8 mouse cellular contexts compared by ENCODE assay signal in the genomic region with DNA sequence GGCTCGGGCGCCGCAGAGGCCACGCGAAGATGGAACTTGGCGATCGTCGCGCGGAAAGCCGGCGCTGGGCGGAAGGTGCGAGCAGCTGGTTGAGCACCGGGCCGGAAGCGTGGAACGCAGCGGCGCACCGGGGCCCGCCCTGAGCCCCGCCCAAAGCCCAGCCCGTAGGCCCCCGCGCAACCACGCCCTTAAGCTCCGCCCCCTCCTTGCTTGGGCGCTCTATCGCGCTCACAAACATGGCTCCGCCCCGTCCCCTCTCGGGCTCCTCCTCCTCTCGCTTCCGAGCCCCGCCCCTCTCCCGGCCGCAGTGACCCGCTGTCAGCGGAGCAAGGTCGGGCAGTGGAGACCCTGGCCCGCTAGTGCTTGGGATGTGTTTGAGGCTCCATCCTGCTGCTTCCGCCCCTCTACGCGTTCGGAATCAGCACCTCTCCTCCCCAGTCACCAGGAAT. TPM values are rescaled to one million over a fixed set of nuclear protein-coding genes. Genes with fewer than 3 reads are reported as not detected.
DNase-seq lines count a peak whose midpoint lies in the region; ATAC-seq and TF ChIP-seq lines count a peak whose summit lies in the region.

A gene (minus strand): TSS at position 164 of the 449 bp plus-strand sequence.

- H3K4me2 ChIP-seq in forebrain, postnatal 0 days (ENCODE audit: low read depth) = peak within 1 kb of the TSS; percentile 91
- peak within 1 kb of the TSS; percentile 96 for H3K4me2 ChIP-seq in lung, embryonic 15.5 days

- no peaks in the 10 kb centered on the region for H3K9me3 ChIP-seq in forebrain, postnatal 0 days (ENCODE audit: low read length)
- no peaks in the 10 kb centered on the region for H3K9me3 ChIP-seq in lung, embryonic 15.5 days

- H3K4me1 ChIP-seq in forebrain, postnatal 0 days (ENCODE audit: insufficient read depth) = peaks cover 5% of the 10 kb centered on the region; the same call in 1 of the 2 replicates
- peaks cover 10% of the 10 kb centered on the region for H3K4me1 ChIP-seq in lung, embryonic 15.5 days
- peaks cover 9% of the 10 kb centered on the region; the same call in 1 of the 2 replicates for H3K4me1 ChIP-seq in olfactory bulb, adult 2 months (ENCODE audit: control insufficient read depth, insufficient read depth, low read length)

- ATAC-seq in forebrain, postnatal 0 days = peak; percentile 93
- peak; percentile 93 for ATAC-seq in lung, embryonic 15.5 days (ENCODE audit: borderline replicate concordance, extremely low read depth, low FRiP score, low TSS enrichment)

- no peak for TF ChIP-seq CTCF in forebrain, postnatal 0 days (IDR thresholded peaks at IDR 0.05; ENCODE audit: low read depth)
- no peak for TF ChIP-seq CTCF in olfactory bulb, adult 2 months (IDR thresholded peaks at IDR 0.05; ENCODE audit: insufficient read depth, low read depth, low read length)

- H3K4me3 ChIP-seq in forebrain, postnatal 0 days (ENCODE audit: low read depth, low read length) = peak within 1 kb of the TSS; percentile 69
- H3K4me3 ChIP-seq in lung, embryonic 15.5 days = peak within 1 kb of the TSS; percentile 68
- peak within 1 kb of the TSS; percentile 70 for H3K4me3 ChIP-seq in olfactory bulb, adult 2 months (ENCODE audit: insufficient read depth, low read depth, low read length)

- intact Hi-C loops in heart, postnatal 36 days (cut with DNase I) = loop anchor here (10.0 kb wide), 1 partner anchor 313 kb away; no protein-coding TSS in a partner anchor

- H3K9ac ChIP-seq in forebrain, postnatal 0 days = peak within 1 kb of the TSS; percentile 63
- H3K9ac ChIP-seq in lung, embryonic 15.5 days = peak within 1 kb of the TSS; percentile 53

- DNase-seq in MEL-GATA-1-ER (ENCODE audit: extremely low read depth, low read depth) = peak; percentile 66
- DNase-seq in cerebellum, adult 18-20 months = peak; percentile 97
- DNase-seq in forebrain, postnatal 0 days = peak; percentile 88
- DNase-seq in heart, postnatal 36 days = peak; percentile 95 to 97
- peak; percentile 88 to 90 for DNase-seq in layer of hippocampus, adult 8-10 months (ENCODE audit: low spot score in 2 of 2)
- peak; percentile 91 to 92 for DNase-seq in thymus, adult 18-20 months

- peaks cover 32% of the 10 kb centered on the region for H3K36me3 ChIP-seq in forebrain, postnatal 0 days (ENCODE audit: insufficient read depth)
- H3K36me3 ChIP-seq in lung, embryonic 15.5 days = peaks cover 26% of the 10 kb centered on the region

- H3K27me3 ChIP-seq in forebrain, postnatal 0 days (ENCODE audit: insufficient read depth, low read length) = no peaks in the 10 kb centered on the region
- peaks cover 16% of the 10 kb centered on the region; the same call in 1 of the 2 replicates for H3K27me3 ChIP-seq in lung, embryonic 15.5 days

- H3K27ac ChIP-seq in forebrain, postnatal 0 days (ENCODE audit: low read depth, low read length) = no peak within 1 kb of the TSS; the same call in 1 of the 2 replicates
- no peak within 1 kb of the TSS for H3K27ac ChIP-seq in lung, embryonic 15.5 days
- no peak within 1 kb of the TSS for H3K27ac ChIP-seq in olfactory bulb, adult 2 months (ENCODE audit: insufficient read depth, low read depth, low read length)

- TF ChIP-seq POLR2A in olfactory bulb, adult 2 months (IDR thresholded peaks at IDR 0.05; ENCODE audit: insufficient read depth, low read depth, low read length) = no peak

- WGBS in forebrain, postnatal 0 days = under 1% methylated on average over 41 of the region's 47 CpGs
- WGBS in lung, embryonic 15.5 days = 0% methylated on average over 46 of the region's 47 CpGs
- WGBS in olfactory bulb, adult 2 months = 1% methylated on average over 43 of the region's 47 CpGs

RNA-seq across cellular contexts. Expression of the gene that starts here (rescaled TPM):
- total RNA-seq in forebrain, postnatal 0 days (2014; rRNA removed) = 197 and 210 TPM in 2 replicates
- polyA plus RNA-seq in forebrain, postnatal 0 days (2015; fragmentation: Nextera tagmentation; extraction: Ambion mirVana) = 160 and 186 TPM in 2 replicates
- total RNA-seq in heart, postnatal 36 days (2021) = 10 to 100 TPM; 43.9 to 44.3 TPM
- total RNA-seq in layer of hippocampus, adult 8-10 months (2022) = 100 to 1,000 TPM; 144 to 174 (median 164) TPM
- 32.3 and 33.5 TPM in 2 replicates for polyA plus RNA-seq in lung, embryonic 15.5 days (2015; fragmentation: Nextera tagmentation; extraction: Ambion mirVana)
- not detected in 2 replicates for polyA plus RNA-seq in olfactory bulb, adult 2 months (2012; ENCODE audit: insufficient read depth, insufficient read length, low replicate concordance, missing spikeins)
